Mouse (Mus musculus): ENCODE results near the gene Gm20604. TPM values are rescaled to one million over a fixed set of nuclear protein-coding genes. Genes with fewer than 3 reads are reported as not detected.
A peak's percentile ranks its signal among the peaks of the same experiment; 100 is the strongest.

Gm20604 gene
- 22.0 and 23.0 TPM in 2 replicates for polyA plus RNA-seq (2015; fragmentation: Nextera tagmentation; extraction: Ambion mirVana)

- H3K9me3 ChIP-seq (replicated peaks): no peaks in the 10 kb centered on the region
- peak within 1 kb of the TSS; percentile 68 for H3K9ac ChIP-seq
- peak within 1 kb of the TSS; percentile 89 for H3K4me3 ChIP-seq (replicated peaks)
- no peak for ATAC-seq (ENCODE audit: insufficient number of reproducible peaks, low FRiP score, low TSS enrichment, low read depth)
- WGBS: under 1% methylated on average over 10 of the region's 10 CpGs
- no peaks in the 10 kb centered on the region for H3K27me3 ChIP-seq
- no peaks in the 10 kb centered on the region for H3K36me3 ChIP-seq
- peak within 1 kb of the TSS; percentile 68 for H3K4me2 ChIP-seq (replicated peaks)
- peak within 1 kb of the TSS; percentile 93 for H3K27ac ChIP-seq (replicated peaks)
- H3K4me1 ChIP-seq: peaks cover 23% of the 10 kb centered on the region
Observed at GRCm38 (mm10) chr12:102758403-102758756, at the start of gene Gm20604. TSS of gene Gm20604 (minus strand) at chr12:102758672.

DNA sequence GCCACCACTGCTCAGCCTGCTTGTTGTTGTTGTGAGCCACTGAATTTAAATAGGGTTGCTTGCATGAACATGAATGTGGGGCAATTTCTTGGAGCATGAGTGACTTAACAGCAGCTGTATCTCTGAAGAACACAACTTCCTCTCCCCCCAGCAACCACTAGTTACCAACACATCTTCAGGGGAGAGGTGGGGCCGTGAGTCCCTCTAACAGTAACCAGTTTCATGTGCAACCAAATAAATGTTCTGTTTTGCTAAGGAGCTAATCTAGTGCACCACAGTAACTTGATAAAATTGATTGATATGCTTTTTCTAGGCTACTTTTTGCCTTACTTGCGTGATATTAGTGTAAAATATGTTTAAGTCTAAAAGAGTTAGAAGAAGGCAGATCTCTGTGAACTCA is 41.1 kb upstream of the Gm20604 start:
- 81% methylated on average over 2 of the region's 2 CpGs for WGBS
- Histone ChIP-seq H3K9ac (no peak overlapping the region), H3K4me3 (replicated peaks) (no peak overlapping the region), H3K27ac (replicated peaks) (no peak overlapping the region), H3K4me2 (replicated peaks) (no peak overlapping the region), H3K4me1 (no peaks in the 10 kb centered on the region), H3K9me3 (replicated peaks) (no peaks in the 10 kb centered on the region), H3K36me3 (peaks cover 14% of the 10 kb centered on the region), H3K27me3 (no peaks in the 10 kb centered on the region)
- no peak for ATAC-seq (ENCODE audit: insufficient number of reproducible peaks, low FRiP score, low TSS enrichment, low read depth)

DNA sequence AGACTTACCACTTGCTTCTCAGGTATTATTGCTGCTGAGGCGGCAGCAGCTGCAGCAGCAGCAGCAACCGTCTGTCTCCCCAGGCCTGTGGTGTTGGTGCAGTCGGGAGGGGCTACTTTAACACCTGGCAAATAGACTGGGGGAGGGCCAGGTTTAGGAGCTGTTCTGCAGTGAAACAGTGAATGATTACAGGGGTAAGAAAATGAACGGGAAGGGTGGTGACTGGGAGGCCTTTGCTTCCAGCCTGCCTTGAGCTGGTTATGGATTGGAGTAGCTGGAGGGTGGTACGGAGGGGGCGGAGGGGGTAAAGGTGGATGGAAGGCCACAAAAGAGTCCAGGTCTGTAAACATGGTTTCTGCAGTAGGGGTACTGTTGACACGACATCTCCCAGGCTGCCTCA is 29.5 kb upstream of the Gm20604 start:
- Histone ChIP-seq H3K4me1 (no peaks in the 10 kb centered on the region), H3K9me3 (replicated peaks) (no peaks in the 10 kb centered on the region), H3K4me2 (replicated peaks) (no peak overlapping the region), H3K27me3 (no peaks in the 10 kb centered on the region), H3K4me3 (replicated peaks) (no peak overlapping the region), H3K9ac (no peak overlapping the region), H3K36me3 (peaks cover 62% of the 10 kb centered on the region), H3K27ac (replicated peaks) (no peak overlapping the region)
- ATAC-seq (ENCODE audit: insufficient number of reproducible peaks, low FRiP score, low TSS enrichment, low read depth): no peak
- 89% methylated on average over 7 of the region's 7 CpGs for WGBS

DNA sequence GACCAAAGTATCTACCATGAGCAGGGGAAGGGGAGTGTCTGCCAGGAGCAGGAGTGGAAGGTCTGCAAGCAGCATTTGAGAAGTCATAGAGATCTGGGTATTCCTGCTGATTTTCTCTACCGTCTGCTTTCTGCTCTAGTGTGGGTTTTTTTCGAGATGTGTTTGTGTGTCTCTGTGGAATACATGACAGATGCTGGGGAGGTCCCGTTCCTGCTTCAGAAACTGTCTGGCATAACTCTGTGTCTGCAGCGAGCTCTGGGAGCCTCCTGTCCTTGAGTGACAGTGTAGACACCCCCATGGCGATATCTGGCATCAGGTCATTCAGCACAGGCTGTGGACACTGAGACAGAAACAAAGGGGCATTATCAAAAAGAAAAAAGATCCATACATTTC is 27.1 kb upstream of the Gm20604 start:
- 80% methylated on average over 5 of the region's 5 CpGs for WGBS
- Histone ChIP-seq H3K9me3 (replicated peaks) (no peaks in the 10 kb centered on the region), H3K4me3 (replicated peaks) (no peak overlapping the region), H3K9ac (no peak overlapping the region), H3K4me2 (replicated peaks) (no peak overlapping the region), H3K4me1 (no peaks in the 10 kb centered on the region), H3K27ac (replicated peaks) (no peak overlapping the region), H3K27me3 (no peaks in the 10 kb centered on the region), H3K36me3 (peaks cover 46% of the 10 kb centered on the region)
- no peak for ATAC-seq (ENCODE audit: insufficient number of reproducible peaks, low FRiP score, low TSS enrichment, low read depth)

DNA sequence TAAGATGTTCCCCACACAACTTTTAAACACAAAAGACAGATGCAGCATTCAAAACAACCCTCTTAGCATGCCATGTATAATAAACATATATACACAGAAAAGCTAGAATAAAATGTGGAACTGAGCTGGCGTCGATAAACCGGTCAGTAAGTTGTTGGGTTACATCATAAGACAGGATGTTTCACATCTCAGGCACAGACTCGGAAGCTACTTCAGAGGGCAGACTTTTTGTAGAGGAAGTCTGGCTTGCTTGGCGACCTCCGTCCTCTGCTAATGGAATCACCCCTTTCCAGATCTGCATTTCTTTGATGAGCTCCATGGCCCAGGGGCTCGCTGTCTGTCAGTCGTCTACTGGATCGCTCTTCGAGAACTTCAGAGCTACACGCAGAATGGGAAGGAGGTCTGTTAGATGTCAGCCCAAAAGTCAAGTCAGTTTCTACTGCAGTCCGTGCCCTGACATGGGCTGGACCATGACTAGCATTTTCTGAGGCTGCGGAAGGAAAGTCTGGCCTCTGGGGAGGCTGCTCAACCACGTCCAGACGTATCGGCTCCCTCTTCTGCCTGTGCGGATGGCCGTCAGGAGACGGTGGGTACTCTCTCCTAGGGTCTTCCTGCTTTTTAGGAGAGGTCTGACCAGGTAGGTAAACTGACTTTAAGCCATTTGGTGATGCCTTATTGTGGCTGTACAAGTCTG is 26.6 kb upstream of the Gm20604 start:
- H3K27ac ChIP-seq (replicated peaks): no peak overlapping the region
- no peaks in the 10 kb centered on the region for H3K4me1 ChIP-seq
- peaks cover 40% of the 10 kb centered on the region for H3K36me3 ChIP-seq
- no peaks in the 10 kb centered on the region for H3K9me3 ChIP-seq (replicated peaks)
- no peak overlapping the region for H3K4me2 ChIP-seq (replicated peaks)
- H3K4me3 ChIP-seq (replicated peaks): no peak overlapping the region
- ATAC-seq (ENCODE audit: insufficient number of reproducible peaks, low FRiP score, low TSS enrichment, low read depth): no peak
- H3K9ac ChIP-seq: no peak overlapping the region
- no peaks in the 10 kb centered on the region for H3K27me3 ChIP-seq
- WGBS: 72% methylated on average over 19 of the region's 19 CpGs

DNA sequence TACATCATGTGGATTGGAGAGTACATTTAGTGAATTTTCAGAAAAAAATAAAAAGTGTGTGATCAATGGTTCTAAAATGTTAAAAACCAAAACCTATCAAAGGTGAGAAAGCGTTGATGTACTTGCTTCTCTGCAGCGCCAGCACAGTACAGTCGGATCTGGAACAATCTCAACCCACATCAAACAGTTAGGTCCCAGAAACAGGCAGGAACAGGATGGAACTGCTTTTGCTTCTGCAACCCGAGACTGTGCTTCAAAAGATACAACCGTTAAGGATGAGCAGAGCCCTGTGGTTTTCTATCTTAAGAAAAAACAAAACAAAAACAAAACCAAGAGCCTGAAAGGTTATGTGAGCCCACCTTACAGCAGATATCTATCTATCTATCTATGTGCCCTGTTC is 24.4 kb upstream of the Gm20604 start:
- Histone ChIP-seq H3K4me3 (replicated peaks) (no peak overlapping the region), H3K9me3 (replicated peaks) (no peaks in the 10 kb centered on the region), H3K9ac (no peak overlapping the region), H3K4me1 (no peaks in the 10 kb centered on the region), H3K27ac (replicated peaks) (no peak overlapping the region), H3K27me3 (no peaks in the 10 kb centered on the region), H3K4me2 (replicated peaks) (no peak overlapping the region), H3K36me3 (peaks cover 27% of the 10 kb centered on the region)
- WGBS: 75% methylated on average over 5 of the region's 5 CpGs
- ATAC-seq (ENCODE audit: insufficient number of reproducible peaks, low FRiP score, low TSS enrichment, low read depth): no peak

- WGBS: 51% methylated on average over 3 of the region's 3 CpGs
- Histone ChIP-seq H3K4me3 (replicated peaks) (no peak overlapping the region), H3K27me3 (no peaks in the 10 kb centered on the region), H3K27ac (replicated peaks) (no peak overlapping the region), H3K9me3 (replicated peaks) (no peaks in the 10 kb centered on the region), H3K9ac (no peak overlapping the region), H3K36me3 (peaks cover 39% of the 10 kb centered on the region), H3K4me1 (no peaks in the 10 kb centered on the region), H3K4me2 (replicated peaks) (no peak overlapping the region)
- no peak for ATAC-seq (ENCODE audit: insufficient number of reproducible peaks, low FRiP score, low TSS enrichment, low read depth)
Observed at GRCm38 (mm10) chr12:102779452-102779851, 21.0 kb upstream of the Gm20604 start.

DNA sequence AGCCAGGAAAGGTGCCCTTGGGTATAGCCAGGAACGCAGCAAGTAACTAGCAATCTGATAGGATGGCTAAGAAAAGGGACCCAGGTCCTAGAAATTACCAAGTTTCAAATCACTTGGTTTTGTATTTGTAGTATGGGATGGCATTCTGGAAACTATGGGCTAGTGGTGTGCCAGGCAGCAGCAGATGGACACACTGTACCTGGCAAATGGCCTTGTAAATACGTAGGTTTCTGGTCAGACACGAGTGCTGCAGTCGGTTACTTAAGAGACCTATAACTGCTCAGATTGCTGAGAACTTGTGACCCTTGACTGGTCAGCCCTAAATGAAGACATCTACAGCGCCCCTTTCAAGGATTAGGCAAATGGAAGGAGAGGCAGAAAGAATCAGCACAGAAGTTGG is 19.7 kb upstream of the Gm20604 start:
- H3K36me3 ChIP-seq: peaks cover 43% of the 10 kb centered on the region
- WGBS: 90% methylated on average over 5 of the region's 5 CpGs

DNA sequence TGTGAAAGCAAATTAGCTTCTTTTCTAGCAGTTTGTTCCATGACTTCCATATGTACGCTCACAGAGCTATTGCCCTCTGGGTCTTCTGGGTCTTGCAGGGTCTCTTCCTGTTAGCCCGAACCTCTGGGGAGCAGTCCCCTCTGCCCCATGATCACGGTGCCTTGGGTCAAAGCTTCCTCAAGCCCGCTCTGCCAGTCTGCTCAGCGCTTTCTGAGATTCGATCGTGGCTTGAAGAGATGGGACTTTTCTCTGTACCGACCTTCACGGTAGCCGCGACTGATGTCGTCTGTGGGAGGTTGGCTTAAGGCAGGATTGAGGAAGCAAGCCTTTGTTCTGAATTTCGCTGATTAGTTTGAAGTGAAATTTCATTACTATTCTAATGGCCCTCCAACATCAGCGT is 17.6 kb upstream of the Gm20604 start:
- 85% methylated on average over 14 of the region's 14 CpGs for WGBS
- Histone ChIP-seq H3K9ac (no peak overlapping the region), H3K4me3 (replicated peaks) (no peak overlapping the region), H3K4me1 (no peaks in the 10 kb centered on the region), H3K27me3 (no peaks in the 10 kb centered on the region), H3K4me2 (replicated peaks) (no peak overlapping the region), H3K9me3 (replicated peaks) (no peaks in the 10 kb centered on the region), H3K27ac (replicated peaks) (no peak overlapping the region), H3K36me3 (peaks cover 58% of the 10 kb centered on the region)
- ATAC-seq (ENCODE audit: insufficient number of reproducible peaks, low FRiP score, low TSS enrichment, low read depth): no peak

More for the DNA sequence above, 19.7 kb upstream of the Gm20604 start:
- Histone ChIP-seq H3K4me3 (replicated peaks) (no peak overlapping the region), H3K4me1 (no peaks in the 10 kb centered on the region), H3K27me3 (no peaks in the 10 kb centered on the region), H3K27ac (replicated peaks) (no peak overlapping the region), H3K4me2 (replicated peaks) (no peak overlapping the region), H3K9me3 (replicated peaks) (no peaks in the 10 kb centered on the region), H3K9ac (no peak overlapping the region)
- no peak for ATAC-seq (ENCODE audit: insufficient number of reproducible peaks, low FRiP score, low TSS enrichment, low read depth)

DNA sequence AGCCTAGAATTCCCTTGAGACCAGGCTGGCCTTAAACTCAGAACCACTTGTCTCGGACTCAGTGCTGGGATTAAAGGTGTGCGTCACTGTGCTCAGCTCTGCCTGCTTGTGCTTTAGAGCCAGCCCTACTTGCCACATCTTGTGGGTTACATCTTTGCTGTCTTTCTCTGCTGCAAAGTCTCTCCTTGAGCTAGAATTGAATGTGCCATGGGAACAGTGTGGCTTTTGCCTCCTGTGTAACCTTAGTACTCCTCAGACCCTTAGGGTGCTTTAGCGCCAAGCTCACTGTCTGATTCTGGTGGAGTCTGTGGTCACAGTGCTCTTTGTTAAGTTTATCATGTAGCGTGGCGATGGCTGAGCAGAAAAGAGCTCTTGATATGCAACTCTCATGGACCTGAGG is 14.2 kb upstream of the Gm20604 start:
- ATAC-seq (ENCODE audit: insufficient number of reproducible peaks, low FRiP score, low TSS enrichment, low read depth): no peak
- Histone ChIP-seq H3K27ac (replicated peaks) (no peak overlapping the region), H3K36me3 (peaks cover 89% of the 10 kb centered on the region), H3K27me3 (no peaks in the 10 kb centered on the region), H3K4me1 (no peaks in the 10 kb centered on the region), H3K9me3 (replicated peaks) (no peaks in the 10 kb centered on the region), H3K4me2 (replicated peaks) (no peak overlapping the region), H3K4me3 (replicated peaks) (no peak overlapping the region), H3K9ac (no peak overlapping the region)
- 92% methylated on average over 5 of the region's 5 CpGs for WGBS

DNA sequence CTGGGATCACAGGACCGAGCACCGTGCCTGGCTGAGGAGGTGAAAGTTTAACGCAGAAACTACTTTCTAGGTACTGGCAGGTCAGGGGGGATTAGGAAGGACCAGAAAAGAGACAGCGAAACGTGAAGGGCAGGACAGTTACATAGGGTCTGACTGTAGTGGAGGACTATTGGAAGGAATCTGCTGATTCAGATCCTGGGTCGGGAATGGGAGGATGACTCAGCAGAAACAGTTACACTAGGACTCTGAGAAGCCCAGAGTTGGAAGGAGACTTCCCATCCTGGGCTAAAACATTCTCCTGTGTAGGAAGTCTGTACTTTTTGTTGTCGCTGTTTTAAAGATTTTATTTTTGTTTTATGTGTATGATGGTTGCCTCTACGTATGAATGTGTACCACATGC is 13.1 kb upstream of the Gm20604 start:
- no peaks in the 10 kb centered on the region for H3K9me3 ChIP-seq (replicated peaks)
- no peak for ATAC-seq (ENCODE audit: insufficient number of reproducible peaks, low FRiP score, low TSS enrichment, low read depth)
- H3K9ac ChIP-seq: no peak overlapping the region
- H3K27ac ChIP-seq (replicated peaks): no peak overlapping the region
- no peaks in the 10 kb centered on the region for H3K27me3 ChIP-seq
- no peak overlapping the region for H3K4me3 ChIP-seq (replicated peaks)
- no peaks in the 10 kb centered on the region for H3K4me1 ChIP-seq
- peaks cover 90% of the 10 kb centered on the region for H3K36me3 ChIP-seq
- WGBS: 97% methylated on average over 8 of the region's 8 CpGs
- H3K4me2 ChIP-seq (replicated peaks): no peak overlapping the region

GRCm38 (mm10) chr12:102769000-102769399 is 10.5 kb upstream of the Gm20604 start:
- Histone ChIP-seq H3K4me3 (replicated peaks) (no peak overlapping the region), H3K4me1 (no peaks in the 10 kb centered on the region), H3K4me2 (replicated peaks) (no peak overlapping the region), H3K27me3 (no peaks in the 10 kb centered on the region), H3K36me3 (peaks cover 75% of the 10 kb centered on the region), H3K9ac (no peak overlapping the region), H3K9me3 (replicated peaks) (no peaks in the 10 kb centered on the region), H3K27ac (replicated peaks) (no peak overlapping the region)
- WGBS: 91% methylated on average over 4 of the region's 4 CpGs
- ATAC-seq (ENCODE audit: insufficient number of reproducible peaks, low FRiP score, low TSS enrichment, low read depth): no peak

All from embryonic facial prominence, embryonic 15.5 days (tissue).